Mouse (Mus musculus): ENCODE measurements around the gene Acer2.

DNA sequence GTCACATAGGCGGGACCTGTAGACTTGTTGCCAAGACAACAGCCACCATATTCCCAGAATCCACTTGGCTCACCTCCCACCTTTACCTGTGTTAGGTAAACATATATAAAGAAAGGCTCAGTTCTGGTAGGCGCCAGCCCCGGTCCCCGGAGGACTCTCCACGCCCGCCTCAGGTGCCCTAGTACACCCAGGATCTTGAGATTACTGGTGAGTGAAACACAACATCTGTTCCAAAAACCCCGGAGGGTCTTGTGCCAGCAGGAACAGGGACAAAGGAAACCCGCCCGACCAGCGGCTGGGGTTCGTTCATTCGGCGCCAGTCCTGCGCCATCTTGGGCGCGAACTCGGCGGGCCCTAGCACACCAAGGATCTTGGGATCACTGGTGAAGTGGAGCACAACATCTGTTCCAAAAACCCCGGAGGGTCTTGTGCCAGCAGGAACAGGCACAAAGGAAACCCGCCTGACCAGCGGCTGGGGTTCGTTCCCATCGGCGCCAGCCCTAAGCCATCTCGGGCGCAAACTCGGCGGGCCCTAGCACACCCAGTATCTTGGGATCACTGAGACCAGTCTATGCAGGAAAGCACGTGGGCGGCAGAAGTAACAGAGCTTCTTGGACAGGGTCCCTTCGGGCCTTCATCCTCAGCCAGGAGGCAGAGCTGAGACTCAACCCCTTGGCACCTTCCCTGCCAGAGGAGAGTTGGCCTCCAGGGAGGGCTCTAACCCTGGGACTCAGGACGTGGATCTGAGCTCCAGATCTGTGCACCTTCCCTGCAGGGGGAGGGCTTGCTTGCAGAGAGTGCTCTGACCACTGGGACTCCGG, 56.6 kb downstream of the Acer2 start:
- TF ChIP-seq CTCF (IDR thresholded peaks at IDR 0.05; ENCODE audit: extremely low read depth, insufficient read depth, insufficient read length, insufficient replicate concordance) (no peak), POLR2A (IDR thresholded peaks at IDR 0.05; ENCODE audit: low read depth, low read length) (no peak)
